Mouse (Mus musculus): ENCODE measurements at regions not wholly inside any gene's neighbourhood (a gene's known extent, or its start where the extent isn't known, plus 50 kb on each side); places are given as distances from the start of the nearest gene placed in this dataset.
"Not testable (repeated sequence)": the region's sequence is repeated elsewhere in the genome, so short reads cannot be mapped to it uniquely, and the experiment has no call there.

DNA sequence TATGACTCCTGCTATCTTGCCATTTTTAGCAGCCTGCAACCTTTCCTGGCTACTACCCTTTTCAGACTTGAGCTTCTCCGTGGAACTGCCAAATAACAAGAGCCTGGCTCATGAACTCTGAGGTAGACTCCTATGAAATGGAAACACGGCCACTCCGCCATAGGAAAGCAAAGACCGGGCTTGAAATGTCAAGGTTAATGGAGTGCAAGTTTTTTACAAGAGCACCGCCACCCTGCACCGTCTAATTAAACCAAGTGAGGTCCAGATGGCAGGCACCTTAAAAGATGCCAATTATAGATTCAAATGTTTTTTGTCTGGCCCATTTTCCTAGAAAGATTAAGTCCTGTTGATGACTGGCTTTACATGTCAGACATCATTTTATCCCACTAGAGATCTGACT, 818.0 kb upstream of the Sox9 start:
- 60% methylated on average over 6 of the region's 6 CpGs for WGBS
- H3K9ac ChIP-seq: no peak overlapping the region
- peaks cover 8% of the 10 kb centered on the region for H3K4me1 ChIP-seq (replicated peaks)
- no peak overlapping the region for H3K4me2 ChIP-seq
- H3K36me3 ChIP-seq: no peaks in the 10 kb centered on the region
- ATAC-seq (ENCODE audit: low read depth): no peak
- no peaks in the 10 kb centered on the region for H3K27me3 ChIP-seq
- H3K4me3 ChIP-seq: no peak overlapping the region
- no peak overlapping the region for H3K27ac ChIP-seq (replicated peaks)
- H3K9me3 ChIP-seq: no peaks in the 10 kb centered on the region

DNA sequence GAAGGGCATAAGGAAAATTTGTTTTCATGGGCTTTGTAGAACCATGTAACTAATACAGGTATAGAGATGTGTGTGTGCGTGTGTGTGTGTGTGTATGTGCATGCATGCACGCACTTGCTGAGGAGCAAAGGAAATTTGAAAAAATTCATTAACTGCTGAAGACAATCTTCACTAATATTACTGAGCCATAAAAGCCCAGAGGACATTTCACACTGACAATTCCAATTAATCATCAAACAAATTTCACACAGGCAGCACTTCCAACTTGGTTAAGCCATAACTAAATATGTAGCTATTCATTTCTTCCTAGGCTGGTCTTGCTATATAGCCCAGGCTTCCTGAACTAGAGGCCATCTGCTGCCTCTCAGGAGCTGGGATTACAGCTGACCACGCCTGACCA, 815.6 kb upstream of the Sox9 start:
- Histone ChIP-seq H3K4me2 (no peak overlapping the region), H3K27me3 (no peaks in the 10 kb centered on the region), H3K9me3 (no peaks in the 10 kb centered on the region), H3K36me3 (no peaks in the 10 kb centered on the region), H3K27ac (replicated peaks) (no peak overlapping the region), H3K9ac (no peak overlapping the region), H3K4me3 (no peak overlapping the region), H3K4me1 (replicated peaks) (peaks cover 2% of the 10 kb centered on the region)
- ATAC-seq (ENCODE audit: low read depth): no peak
- 80% methylated on average over 3 of the region's 3 CpGs for WGBS

DNA sequence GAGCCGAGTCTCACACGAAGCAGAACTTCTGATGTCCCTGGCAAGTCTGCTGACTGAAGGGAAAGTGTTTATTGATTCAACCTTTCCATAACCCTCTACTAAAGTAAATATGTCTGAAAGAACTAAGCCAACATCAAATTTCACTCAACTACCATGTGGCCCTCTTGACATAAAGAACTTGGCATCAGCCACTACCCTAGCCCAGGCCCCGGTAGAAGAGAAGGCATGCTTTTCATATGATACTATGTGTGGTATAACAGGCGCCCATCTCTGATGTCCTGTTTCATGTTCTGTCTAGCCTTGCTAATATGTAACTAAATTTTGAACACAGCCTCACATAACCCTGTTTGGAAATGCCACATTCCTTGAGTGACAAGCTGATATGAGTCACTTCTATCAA, 811.0 kb upstream of the Sox9 start:
- no peak overlapping the region for H3K4me3 ChIP-seq
- no peaks in the 10 kb centered on the region for H3K9me3 ChIP-seq
- no peaks in the 10 kb centered on the region for H3K4me1 ChIP-seq (replicated peaks)
- ATAC-seq (ENCODE audit: low read depth): no peak
- no peak overlapping the region for H3K4me2 ChIP-seq
- no peak overlapping the region for H3K9ac ChIP-seq
- H3K27ac ChIP-seq (replicated peaks): no peak overlapping the region
- H3K27me3 ChIP-seq: no peaks in the 10 kb centered on the region
- H3K36me3 ChIP-seq: no peaks in the 10 kb centered on the region
- 86% methylated on average over 4 of the region's 4 CpGs for WGBS

DNA sequence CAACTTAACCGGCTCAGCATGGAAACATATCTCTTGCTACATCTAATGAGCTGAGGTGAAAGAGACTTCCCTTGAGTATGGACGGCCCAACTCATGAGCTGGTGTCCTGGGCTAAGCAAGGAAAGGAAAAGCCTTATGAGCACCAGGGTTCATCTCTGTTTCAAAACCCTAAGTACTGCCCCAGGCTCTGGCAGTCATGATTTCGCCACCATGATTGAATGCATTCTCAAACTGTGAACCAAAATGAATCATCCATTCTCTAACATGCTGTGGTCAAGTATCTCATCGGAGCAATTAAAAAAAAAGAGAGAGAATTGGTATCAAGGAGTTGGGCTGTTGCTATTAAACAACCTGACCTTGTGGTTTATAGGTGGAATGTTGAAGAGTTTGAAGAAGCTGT, 803.4 kb upstream of the Sox9 start:
- H3K27me3 ChIP-seq: no peaks in the 10 kb centered on the region
- H3K36me3 ChIP-seq: no peaks in the 10 kb centered on the region
- ATAC-seq (ENCODE audit: low read depth): no peak
- H3K4me2 ChIP-seq: no peak overlapping the region
- no peaks in the 10 kb centered on the region for H3K9me3 ChIP-seq
- no peaks in the 10 kb centered on the region for H3K4me1 ChIP-seq (replicated peaks)
- no peak overlapping the region for H3K27ac ChIP-seq (replicated peaks)
- 88% methylated on average over 4 of the region's 4 CpGs for WGBS
- H3K9ac ChIP-seq: no peak overlapping the region
- H3K4me3 ChIP-seq: no peak overlapping the region

DNA sequence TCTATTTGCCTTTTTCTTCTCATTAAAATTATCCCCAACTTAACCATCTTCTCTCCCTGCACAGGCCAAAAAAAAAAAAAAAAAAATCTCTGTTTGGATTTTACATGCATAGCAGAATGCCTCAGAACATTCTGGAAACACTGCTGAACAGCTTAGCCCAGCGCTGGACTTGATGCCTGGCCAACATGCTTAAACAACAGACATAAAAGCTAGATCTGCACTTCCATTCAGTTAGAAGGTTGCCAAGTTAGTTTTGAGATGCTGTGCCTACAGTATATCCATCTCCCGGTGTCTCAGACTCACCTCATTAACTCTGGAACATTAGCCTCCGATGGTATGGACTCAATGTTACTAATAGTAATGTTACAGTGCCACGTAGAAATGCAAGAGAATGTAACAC, 785.6 kb upstream of the Sox9 start:
- H3K36me3 ChIP-seq: no peaks in the 10 kb centered on the region
- 79% methylated on average over 4 of the region's 4 CpGs for WGBS
- no peak for ATAC-seq (ENCODE audit: low read depth)
- no peak overlapping the region for H3K4me3 ChIP-seq
- peaks cover 5% of the 10 kb centered on the region; the same call in 1 of the 2 replicates for H3K4me1 ChIP-seq (replicated peaks)
- no peaks in the 10 kb centered on the region for H3K9me3 ChIP-seq
- no peak overlapping the region for H3K27ac ChIP-seq (replicated peaks)
- no peak overlapping the region for H3K4me2 ChIP-seq
- H3K9ac ChIP-seq: no peak overlapping the region
- H3K27me3 ChIP-seq: no peaks in the 10 kb centered on the region

DNA sequence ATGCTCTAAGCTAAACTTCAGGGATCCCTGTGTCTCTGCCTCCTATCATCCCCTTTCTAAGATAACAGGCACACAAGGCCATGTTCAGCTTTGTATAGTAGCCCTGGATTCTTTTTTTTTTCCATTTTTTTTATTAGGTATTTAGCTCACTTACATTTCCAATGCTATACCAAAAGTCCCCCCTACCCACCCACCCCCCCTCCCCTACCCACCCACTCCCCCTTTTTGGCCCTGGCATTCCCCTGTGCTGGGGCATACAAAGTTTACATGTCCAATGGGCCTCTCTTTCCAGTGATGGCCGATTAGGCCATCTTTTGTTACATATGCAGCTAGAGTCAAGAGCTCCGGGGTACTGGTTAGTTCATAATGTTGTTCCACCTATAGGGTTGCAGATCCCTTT, 771.2 kb upstream of the Sox9 start:
- not testable (repeated sequence) for H3K9me3 ChIP-seq; ATAC-seq (ENCODE audit: low read depth); H3K4me2 ChIP-seq; H3K27me3 ChIP-seq; H3K4me1 ChIP-seq (replicated peaks); H3K27ac ChIP-seq (replicated peaks); H3K36me3 ChIP-seq; H3K4me3 ChIP-seq; H3K9ac ChIP-seq
- 86% methylated on average over 1 of the region's 2 CpGs for WGBS

DNA sequence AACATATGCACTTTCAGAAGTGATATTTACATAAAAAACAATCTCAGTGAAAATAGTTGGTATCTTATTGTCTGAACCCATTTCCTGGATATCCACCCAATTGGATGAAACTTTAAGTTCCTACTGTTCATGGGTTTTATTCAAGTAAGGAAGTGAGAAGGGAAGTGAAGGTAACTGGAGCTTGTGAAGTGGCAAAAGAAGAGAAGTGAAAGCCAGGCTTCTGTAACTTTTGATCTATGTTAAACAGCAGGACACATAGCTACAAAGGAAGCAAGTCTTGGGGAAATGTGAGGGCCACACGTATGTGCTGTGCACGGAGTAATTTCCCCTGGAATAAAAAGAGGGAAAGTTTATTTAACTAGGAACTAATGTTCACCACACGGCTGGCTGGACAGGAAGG, 764.1 kb upstream of the Sox9 start:
- H3K27me3 ChIP-seq: no peaks in the 10 kb centered on the region
- ATAC-seq (ENCODE audit: low read depth): no peak

DNA sequence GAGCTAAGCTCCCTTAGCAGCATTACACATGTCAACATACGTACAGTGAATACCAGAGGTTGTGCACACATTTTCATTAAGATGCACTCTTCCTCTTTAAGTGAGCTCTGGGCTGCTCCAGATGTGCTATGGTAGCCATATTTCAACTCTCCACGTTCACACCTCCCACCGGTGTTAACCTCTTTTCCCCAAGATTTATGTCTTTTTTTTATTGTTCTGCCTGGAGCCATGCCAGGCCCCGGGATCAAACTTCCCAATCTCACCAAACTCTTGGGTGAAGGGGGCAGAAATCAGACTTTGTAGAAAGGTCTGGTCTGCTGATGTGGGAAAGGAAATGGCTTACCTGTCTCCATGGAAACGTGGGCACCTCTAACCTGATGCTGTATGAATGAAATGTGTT, 754.0 kb upstream of the Sox9 start:
- H3K4me2 ChIP-seq: no peak overlapping the region
- no peak overlapping the region for H3K4me3 ChIP-seq
- H3K9me3 ChIP-seq: peaks cover 4% of the 10 kb centered on the region; the same call in 1 of the 2 replicates
- no peaks in the 10 kb centered on the region for H3K36me3 ChIP-seq
- no peaks in the 10 kb centered on the region for H3K27me3 ChIP-seq
- no peak for ATAC-seq (ENCODE audit: low read depth)
- H3K4me1 ChIP-seq (replicated peaks): no peaks in the 10 kb centered on the region
- no peak overlapping the region for H3K27ac ChIP-seq (replicated peaks)
- WGBS: 54% methylated on average over 5 of the region's 5 CpGs
- H3K9ac ChIP-seq: no peak overlapping the region

More for the DNA sequence above, 764.1 kb upstream of the Sox9 start:
- Histone ChIP-seq H3K9ac (no peak overlapping the region), H3K4me1 (replicated peaks) (no peaks in the 10 kb centered on the region), H3K4me2 (no peak overlapping the region), H3K9me3 (no peaks in the 10 kb centered on the region), H3K36me3 (no peaks in the 10 kb centered on the region), H3K27ac (replicated peaks) (no peak overlapping the region), H3K4me3 (no peak overlapping the region)
- 80% methylated on average over 3 of the region's 3 CpGs for WGBS

DNA sequence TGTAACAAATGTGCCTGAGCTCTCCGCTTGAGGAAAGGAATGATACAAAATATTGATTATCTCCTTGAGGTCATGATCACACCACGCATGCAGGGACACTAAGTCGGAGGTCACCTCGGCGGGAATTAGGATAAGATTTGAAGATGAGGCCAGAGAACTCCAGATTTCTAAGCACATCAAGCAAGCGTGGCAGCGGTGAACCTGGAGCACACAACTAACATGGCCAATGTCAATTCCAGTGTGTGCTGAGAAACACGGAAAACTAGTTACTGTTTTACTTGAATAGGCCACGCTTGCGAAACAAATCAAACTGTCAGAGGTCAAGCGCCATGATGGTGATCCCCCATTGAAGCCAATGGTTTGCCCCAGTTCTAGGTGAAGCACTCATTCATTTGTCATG, 743.3 kb upstream of the Sox9 start:
- WGBS: 95% methylated on average over 11 of the region's 11 CpGs
- no peak for ATAC-seq (ENCODE audit: low read depth)
- H3K27me3 ChIP-seq: no peaks in the 10 kb centered on the region

DNA sequence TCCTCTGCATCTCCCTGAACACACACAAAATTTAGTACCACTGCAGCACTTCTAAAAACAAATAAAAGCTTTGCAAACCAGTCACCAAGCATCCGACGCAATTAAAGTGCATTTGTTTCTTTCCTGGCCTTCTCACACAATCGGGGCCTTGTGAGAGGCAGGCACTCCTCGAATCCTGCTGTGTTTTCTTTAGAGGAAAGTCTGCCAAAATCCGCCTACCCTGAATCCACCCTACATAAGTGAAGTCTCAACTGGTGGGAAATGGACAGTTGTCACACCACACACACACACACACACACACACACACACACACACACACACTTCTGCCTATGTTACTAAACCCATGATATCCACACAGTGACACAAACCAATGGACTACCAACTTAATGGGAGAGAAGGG, 737.6 kb upstream of the Sox9 start:
- Histone ChIP-seq H3K4me2 (no peak overlapping the region), H3K4me1 (replicated peaks) (no peaks in the 10 kb centered on the region), H3K36me3 (no peaks in the 10 kb centered on the region), H3K27ac (replicated peaks) (no peak overlapping the region), H3K9ac (no peak overlapping the region), H3K4me3 (no peak overlapping the region), H3K27me3 (no peaks in the 10 kb centered on the region), H3K9me3 (no peaks in the 10 kb centered on the region)
- 22% methylated on average over 5 of the region's 5 CpGs for WGBS
- no peak for ATAC-seq (ENCODE audit: low read depth)

More for the DNA sequence above, 743.3 kb upstream of the Sox9 start:
- Histone ChIP-seq H3K9ac (no peak overlapping the region), H3K4me1 (replicated peaks) (no peaks in the 10 kb centered on the region), H3K9me3 (no peaks in the 10 kb centered on the region), H3K4me3 (no peak overlapping the region), H3K27ac (replicated peaks) (no peak overlapping the region), H3K4me2 (no peak overlapping the region), H3K36me3 (no peaks in the 10 kb centered on the region)

DNA sequence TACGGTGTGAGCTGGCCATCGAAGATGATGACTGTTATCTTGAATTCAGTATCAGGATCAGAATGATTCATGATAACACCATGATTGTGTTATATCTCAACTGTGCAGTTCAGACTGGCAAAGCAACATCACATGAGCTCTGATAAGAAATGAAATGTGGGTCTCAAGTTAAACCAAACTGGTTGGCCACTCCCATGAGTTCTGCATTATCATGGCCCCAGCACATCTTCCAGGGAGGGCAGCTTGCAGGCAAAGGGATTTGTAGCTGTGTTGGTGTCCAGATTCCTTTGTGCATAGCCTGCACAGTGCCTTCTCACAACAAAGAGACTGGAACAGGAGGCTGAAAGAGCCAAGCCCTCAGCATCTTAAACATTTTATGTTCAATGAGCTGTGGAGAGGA, 736.7 kb upstream of the Sox9 start:
- no peak overlapping the region for H3K4me3 ChIP-seq

DNA sequence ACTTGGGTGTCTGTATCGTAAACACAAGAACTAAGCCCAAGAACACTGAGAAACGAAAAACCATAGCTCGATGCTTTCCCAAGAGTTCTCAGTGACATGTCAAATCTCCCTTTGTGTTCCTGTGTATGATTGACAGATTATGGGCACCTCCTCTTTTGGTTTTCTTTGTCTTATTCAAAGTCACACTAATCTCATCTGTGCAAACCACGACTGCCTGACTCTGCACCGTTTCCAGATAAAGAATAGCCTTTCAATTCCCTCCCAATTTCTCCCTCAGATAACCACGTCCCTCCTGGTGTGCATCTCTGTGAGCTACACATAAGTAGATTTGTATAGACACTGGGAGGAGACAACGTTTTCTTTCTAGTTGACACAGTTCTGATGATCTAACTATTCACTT, 731.7 kb upstream of the Sox9 start:
- H3K27ac ChIP-seq (replicated peaks): no peak overlapping the region
- H3K9ac ChIP-seq: no peak overlapping the region
- no peak overlapping the region for H3K4me3 ChIP-seq
- no peaks in the 10 kb centered on the region for H3K9me3 ChIP-seq
- H3K4me2 ChIP-seq: no peak overlapping the region
- H3K27me3 ChIP-seq: no peaks in the 10 kb centered on the region
- ATAC-seq (ENCODE audit: low read depth): no peak
- 58% methylated on average over 7 of the region's 7 CpGs for WGBS
- no peaks in the 10 kb centered on the region; the same call in 1 of the 2 replicates for H3K4me1 ChIP-seq (replicated peaks)
- H3K36me3 ChIP-seq: no peaks in the 10 kb centered on the region

More for the DNA sequence above, 736.7 kb upstream of the Sox9 start:
- no peaks in the 10 kb centered on the region for H3K27me3 ChIP-seq
- no peaks in the 10 kb centered on the region for H3K9me3 ChIP-seq
- H3K27ac ChIP-seq (replicated peaks): no peak overlapping the region
- H3K36me3 ChIP-seq: no peaks in the 10 kb centered on the region
- ATAC-seq (ENCODE audit: low read depth): no peak
- H3K4me1 ChIP-seq (replicated peaks): no peaks in the 10 kb centered on the region
- WGBS: 93% methylated on average over 2 of the region's 2 CpGs
- H3K9ac ChIP-seq: no peak overlapping the region
- no peak overlapping the region for H3K4me2 ChIP-seq

DNA sequence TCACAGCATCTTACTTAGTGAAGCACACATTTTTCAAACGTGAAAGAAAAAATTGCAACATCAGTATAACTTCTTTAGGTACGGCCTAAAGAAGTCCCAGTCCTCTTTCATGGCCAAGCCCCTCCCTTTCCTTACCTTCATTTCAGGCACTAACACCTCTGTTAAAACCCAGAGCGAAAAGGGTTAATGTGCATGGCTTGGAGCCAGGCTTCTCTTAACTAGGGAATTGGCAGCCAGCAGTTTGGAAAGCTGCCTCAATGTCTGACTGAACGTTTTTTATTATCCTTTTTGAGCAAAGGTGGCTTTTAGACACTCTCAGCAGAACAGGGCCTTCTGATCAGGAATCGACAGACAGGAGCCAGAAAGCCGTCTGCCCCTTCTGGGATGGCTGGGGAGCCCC, 726.4 kb upstream of the Sox9 start:
- H3K27ac ChIP-seq (replicated peaks): no peak overlapping the region
- no peaks in the 10 kb centered on the region for H3K27me3 ChIP-seq
- no peak overlapping the region for H3K9ac ChIP-seq
- H3K4me2 ChIP-seq: no peak overlapping the region
- H3K4me3 ChIP-seq: no peak overlapping the region
- H3K9me3 ChIP-seq: no peaks in the 10 kb centered on the region
- no peaks in the 10 kb centered on the region for H3K36me3 ChIP-seq
- no peak for ATAC-seq (ENCODE audit: low read depth)
- peaks cover 9% of the 10 kb centered on the region for H3K4me1 ChIP-seq (replicated peaks)
- 57% methylated on average over 6 of the region's 6 CpGs for WGBS
